Mouse (Mus musculus): Measurements from ENCODE around the gene Zfp280d.

GRCm38 (mm10) chr9:72256646-72257045 is 18.0 kb upstream of the Zfp280d start:
- TF ChIP-seq CTCF (IDR thresholded peaks at IDR 0.05; ENCODE audit: control insufficient read depth, insufficient read depth, insufficient read length), result no peak
- no peak for TF ChIP-seq MYOD1 (IDR thresholded peaks at IDR 0.05; ENCODE audit: control insufficient read depth, insufficient read length, low read depth)
- TF ChIP-seq FOSL1 (IDR thresholded peaks at IDR 0.05; ENCODE audit: insufficient read depth, low read length, poor library complexity, severe bottlenecking), result no peak
